Mouse (Mus musculus): ENCODE measurements around the gene Rps10.
A peak's percentile ranks its signal among the peaks of the same experiment; 100 is the strongest.

Rps10 gene

DNA sequence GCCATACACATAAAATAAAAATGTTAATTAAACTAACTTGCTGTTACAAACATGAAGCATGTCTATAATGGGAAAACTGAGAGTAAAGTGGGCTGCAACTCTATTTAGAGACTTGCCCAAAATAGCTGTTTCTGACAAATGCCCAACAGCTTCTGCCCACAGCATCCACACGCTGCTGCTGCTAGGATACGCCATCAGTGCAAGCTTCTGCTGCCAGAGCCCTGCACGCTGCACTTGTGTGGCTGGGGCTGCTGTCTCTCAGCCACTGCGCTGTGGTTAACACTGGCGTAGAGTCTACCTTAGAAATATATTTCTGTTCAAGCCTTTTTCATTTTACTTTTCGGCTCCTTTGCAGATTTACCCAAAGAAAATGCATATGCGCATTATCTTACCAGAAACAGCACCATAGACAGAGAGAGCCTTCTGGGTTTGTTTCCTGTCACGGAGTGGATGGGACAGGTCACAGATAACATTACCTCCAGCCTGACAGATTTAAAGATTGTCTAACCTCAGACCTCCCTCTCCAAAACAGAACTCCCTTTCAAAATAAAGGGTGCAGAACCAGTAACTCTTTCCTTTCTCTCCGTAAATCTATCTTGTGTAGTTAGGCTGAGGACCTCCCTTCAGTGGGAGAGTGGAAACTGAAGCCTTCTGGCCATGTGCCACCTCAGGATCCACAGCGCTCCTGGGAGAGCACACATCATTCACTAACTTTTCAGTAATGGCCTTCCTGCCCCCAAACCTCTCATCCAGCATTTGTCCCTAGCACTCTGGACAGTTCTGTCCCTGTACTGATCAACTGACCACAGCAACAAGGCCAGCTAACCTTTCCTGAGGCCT lies 25.6 kb downstream of the Rps10 start:
- DNase-seq, result no peak

DNA sequence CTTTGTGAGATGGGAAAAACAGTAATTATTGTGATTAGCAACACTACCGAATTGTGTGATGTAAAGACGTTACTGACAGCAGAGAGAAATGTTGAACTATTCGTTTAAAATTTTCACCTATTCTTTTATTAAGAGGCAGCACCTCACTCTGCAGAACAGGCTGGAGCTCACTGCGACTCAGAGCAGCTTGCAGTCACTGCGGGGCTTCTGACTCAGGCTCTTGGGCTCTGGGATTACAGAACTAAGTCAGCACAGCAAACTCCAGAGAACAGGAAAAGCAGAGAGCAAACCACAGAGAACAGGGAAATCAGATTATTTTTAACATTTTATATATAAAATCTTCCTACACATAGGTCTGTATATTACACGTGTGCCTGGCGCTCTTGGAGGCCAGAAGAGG lies 26.9 kb downstream of the Rps10 start:
- DNase-seq, result no peak

DNA sequence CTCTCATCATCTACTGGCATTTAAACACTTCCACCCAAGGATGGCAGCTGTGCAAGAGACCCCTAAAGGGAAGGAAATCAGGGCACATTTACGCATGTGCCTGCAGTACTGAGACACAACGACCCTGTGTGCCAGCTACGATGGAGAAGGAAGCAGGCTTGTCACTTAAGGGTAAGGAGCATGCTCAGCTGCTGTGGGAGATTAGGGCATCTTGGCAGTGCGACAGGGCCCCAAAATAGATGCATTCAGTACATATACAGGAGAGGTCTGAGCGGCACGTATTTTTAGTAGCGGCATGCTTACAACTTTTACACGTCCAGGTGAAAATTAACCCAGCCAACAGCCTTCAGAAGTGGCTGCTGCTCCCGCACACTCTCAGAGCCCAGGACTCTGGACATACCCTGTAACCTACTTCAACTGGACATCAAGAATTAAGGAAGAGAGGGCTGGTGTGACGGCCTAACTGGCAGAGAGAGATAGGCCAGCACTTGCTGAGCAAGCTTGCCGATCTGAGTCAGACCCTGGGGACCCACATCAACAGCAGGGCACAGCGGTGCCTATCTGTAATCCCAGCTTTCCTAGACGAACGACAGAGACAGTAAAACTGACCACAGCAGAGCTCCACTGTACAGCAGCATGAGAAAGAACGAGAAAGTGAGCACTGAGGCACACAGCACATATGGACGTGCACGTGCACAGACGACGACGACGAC lies 32.8 kb downstream of the Rps10 start:
- DNase-seq, result no peak

DNA sequence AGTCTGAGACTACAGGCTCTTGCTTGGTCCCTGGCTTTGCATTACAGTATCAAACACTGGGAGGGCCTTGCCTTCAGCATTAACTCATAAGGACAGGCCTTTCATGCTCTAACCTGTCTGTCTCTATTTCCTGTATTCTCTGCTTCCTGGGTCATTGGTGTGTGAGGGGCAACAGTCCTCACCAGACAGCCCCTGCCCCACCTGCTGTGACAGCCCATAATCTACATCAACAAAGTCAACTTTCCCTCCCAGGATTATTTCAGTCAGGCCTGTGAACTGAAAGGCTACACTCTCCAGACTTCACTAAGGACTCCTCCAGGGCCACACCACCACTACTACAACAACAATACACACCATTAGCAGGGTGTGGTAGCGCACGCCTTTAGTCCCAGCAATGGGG lies 33.4 kb downstream of the Rps10 start:
- DNase-seq, result no peak

DNA sequence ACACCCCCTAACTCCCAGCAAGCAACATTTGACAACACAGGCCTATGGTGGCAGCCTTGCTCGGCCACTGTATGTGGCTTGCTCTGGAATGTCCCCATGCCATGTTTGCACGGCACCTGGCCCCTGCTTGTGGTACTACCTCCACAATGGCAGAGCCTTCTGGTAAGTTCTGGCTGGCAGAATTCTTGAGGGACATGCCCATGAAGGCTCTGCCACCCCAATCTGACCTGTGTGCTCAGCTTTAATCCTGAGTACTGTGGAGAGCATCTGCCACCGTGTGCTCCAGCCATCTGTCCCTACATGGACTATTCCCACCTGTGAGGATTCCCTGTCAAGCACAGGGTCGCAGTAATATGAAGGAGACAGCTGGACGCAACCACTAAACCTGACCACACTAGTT lies 35.6 kb downstream of the Rps10 start:
- no peak for DNase-seq

DNA sequence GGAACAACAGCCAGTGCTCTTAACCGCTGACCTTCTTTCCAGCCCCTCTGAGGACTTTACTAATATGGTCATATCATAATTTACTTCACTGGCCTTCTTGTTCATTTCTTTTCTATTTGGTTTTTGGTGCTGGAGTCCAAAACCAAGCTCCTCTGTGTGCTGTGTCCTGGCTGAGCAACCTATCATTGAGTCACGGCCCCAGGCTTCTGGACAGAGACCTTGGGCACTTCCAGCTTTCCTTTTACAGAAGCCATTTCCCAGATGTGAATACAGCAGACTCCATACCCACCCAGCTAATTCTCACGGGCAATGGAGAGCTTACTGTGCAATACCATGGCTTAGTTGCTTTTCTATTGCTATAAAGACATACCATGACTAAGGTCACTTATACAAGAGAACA lies 36.2 kb downstream of the Rps10 start:
- DNase-seq, result no peak

DNA sequence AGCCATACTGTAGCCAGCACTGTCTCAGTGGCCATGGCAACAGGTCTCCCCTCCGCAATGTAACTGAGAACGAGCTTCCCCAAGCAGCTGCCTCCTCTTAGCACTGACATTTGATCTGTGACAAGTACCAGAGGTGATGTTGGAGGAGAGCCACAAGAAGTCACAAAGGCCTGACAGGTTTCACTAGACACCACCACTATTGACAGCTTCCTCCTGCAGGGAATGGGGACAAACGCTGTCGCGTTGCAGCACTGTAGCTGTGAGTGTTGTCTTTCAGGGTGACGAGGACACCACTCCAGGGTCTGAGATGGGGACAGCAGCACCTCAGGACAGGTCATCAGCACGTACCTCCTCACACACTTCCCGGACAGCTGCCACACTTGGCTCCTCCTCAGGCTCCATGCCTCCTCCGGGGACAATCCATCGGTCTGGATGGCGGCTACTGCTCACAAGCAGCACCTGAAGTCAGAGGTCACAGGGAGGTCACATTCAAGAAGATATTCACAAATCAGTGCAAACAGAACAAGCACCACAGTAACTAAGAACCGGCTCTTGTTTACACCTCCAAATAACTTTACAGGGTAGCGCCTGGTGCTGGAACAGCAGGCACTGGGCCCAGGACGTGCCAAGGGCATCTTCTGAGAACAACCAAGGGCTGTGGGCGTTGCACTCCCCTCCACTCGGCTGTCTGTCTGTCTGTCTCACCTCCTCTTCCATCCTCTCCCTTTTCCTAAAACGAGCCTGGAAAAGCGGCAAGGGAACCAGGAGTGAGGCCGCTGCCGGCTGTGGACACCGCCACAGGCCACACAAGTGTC lies 39.9 kb downstream of the Rps10 start:
- no peak for DNase-seq

DNA sequence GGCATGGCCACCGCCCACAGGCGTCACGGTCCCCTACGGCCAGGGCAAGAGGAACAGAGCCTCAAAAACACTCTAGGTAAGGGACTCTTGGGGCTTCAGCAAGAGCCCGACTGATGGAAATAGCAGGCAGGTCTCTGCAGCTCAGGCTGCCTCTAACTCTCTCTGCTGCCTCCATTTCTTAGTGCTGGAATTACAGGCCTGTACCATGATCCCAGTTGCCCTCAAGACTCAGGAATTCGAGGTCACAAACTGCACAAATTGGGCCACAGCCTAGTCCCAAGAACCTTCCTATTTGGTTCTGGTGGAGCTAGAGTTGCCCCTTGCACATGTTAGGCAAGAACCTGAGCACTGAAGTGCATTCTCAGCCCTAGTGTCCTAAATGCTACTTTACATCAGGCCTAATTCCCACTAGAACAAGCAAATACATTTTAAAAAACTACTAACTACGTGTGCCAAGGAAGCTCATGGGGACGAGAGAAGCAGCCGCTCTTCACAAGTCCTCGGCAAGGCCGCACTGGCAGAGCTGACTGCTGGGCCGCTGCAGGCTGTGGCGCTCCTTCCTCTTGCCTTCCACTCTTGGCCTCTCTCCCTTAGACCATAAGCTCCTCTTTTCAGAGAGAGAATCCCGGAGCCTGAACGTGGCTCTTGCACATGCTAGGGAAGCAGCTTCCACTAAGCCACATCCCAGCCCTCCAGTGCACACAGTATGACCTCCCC lies 40.7 kb downstream of the Rps10 start:
- no peak for DNase-seq

DNA sequence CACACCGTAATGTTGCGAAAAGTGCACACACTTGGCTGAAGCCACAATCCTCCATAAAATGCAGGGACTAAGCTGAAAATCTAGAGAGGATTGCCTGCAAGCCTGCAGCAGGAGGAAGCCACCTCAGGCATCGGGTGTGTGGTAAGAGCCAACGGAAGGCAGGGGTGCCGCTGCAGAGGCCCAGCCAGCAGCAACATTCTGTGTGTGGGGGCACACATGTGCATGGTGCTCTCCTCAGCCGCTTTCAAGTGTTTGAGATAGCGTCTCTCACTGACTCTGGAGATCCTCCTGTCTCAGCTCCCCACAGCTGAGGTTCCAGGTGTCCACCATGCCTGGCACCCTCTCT lies 43.9 kb downstream of the Rps10 start:
- DNase-seq, result no peak

DNA sequence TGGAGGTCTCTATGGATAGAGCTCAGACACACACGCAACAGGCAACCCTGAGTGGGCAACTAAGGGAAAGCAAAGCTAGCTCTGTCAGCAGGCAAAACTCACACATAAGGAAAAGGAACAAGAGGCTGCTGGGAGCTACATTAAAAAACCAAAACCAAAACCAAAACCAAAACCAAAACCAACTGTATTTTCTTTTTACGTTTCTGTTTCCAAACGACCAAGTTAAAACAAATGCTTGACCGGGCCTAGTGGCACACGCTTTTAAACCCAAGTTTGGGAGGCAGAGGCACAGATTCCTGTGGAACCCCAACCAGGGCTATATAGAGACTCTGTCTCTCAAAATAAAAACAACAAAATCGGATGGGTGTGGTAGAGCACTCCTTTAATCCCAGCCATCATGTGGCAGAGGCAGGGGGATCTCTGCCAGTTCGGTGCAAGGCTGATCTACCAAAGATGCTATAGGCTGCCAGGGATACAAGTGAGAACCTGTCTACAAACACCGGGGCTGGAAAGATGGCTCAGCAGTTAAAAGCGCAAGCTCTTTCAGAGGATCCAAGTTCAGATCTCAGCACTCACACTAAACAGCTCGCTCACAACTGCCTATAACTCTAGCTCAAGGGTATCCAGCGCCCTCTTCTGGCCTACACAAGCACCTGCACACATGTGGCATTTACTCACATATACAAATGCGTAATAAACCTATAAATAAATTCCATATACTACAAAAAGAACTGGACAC lies 44.5 kb downstream of the Rps10 start:
- no peak for DNase-seq

DNA sequence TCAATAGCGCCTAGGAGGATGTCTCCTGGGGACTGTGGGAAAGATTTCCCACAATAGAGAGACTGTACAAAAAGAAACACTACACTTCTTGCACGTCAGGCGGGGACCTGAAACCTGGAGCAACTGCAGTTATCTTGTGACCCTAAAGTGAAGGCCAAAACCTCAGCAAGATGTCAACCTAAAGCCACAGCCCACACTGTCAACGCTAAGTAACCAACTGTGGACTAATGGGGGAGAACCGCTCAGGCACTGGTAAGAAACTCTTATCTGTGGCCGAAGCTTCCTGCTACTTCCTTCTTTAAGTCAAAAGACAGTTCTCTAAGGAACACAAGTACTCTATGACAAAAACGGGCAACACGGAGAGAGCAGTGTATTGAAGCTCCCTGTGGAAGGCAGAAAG lies 48.2 kb downstream of the Rps10 start:
- DNase-seq, result no peak

DNA sequence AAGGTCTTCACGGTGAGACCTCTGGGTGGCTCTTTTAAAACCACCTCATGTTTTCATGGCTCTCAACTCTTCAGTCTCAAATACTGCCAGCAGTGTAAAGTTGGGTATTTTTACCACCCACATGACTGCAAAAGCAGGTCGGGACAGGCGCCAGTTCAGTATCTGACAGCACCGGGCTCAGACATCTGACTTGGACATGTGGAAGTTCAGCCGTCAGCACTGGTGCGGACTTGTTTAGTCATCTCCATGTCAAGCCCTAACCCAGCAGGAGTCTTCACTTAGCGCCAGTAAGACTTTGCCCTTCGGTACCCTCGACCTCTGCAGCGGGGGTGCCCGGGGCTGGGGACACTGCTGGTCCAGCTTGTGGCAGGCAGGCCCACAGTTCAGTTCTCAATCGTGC lies 49.2 kb downstream of the Rps10 start:
- no peak for DNase-seq

DNA sequence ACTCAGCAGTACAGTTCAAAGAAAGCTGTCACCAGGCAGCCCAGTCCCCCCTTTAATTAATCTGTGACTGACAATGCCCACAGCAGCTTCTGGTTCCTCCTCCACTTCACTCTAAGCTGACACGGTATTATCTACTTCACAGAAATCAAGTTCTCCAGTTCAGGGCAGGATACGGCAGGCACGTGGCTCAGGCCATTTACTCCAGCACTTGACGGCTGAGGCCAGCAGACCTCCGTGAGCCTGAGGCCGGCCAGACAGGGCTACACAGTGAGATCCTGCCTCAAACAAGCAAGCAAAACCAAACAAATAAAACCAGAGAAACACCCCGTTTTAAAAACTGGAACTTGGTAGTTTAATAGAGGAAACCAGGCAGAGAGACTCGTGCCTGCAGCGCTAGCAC lies 49.8 kb downstream of the Rps10 start:
- DNase-seq, result no peak

DNA sequence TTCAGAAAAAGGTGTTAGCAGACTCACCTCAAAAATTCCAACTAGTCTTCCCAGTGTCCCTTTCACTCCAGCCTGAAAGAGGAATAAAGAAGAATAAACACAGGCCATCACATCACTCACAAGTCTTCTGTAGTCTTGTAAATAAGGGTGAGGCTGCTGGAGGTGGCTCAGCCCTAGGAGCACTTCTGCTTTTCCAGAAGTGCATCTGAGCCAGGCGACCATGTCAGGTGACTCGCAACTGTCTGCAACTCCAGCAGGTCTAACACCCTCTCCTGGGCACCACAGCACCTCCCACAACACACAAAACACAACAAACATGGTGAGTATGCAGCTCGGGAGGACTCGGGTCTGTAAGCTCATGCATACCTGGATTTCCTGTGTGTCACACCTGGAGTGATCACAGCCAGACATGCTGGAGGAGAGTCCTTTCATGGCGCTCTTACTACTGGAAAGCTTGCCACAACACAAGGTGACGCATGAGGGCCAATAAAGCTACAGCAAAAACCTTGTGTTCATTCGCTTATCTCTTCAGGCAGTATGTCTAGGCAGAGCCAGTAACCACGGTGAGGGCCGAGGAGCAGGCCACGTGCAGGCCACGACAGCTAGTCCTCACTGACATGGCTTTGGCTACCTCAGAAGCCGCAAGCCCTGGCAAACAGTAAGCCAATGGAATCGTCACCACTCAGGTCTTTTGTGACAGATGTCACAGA lies 53.1 kb downstream of the Rps10 start:
- peak; percentile 60 for DNase-seq

All from liver (tissue).